Mouse (Mus musculus): ENCODE measurements at regions not wholly inside any gene's neighbourhood (a gene's known extent, or its start where the extent isn't known, plus 50 kb on each side); places are given as distances from the start of the nearest gene placed in this dataset.

DNA sequence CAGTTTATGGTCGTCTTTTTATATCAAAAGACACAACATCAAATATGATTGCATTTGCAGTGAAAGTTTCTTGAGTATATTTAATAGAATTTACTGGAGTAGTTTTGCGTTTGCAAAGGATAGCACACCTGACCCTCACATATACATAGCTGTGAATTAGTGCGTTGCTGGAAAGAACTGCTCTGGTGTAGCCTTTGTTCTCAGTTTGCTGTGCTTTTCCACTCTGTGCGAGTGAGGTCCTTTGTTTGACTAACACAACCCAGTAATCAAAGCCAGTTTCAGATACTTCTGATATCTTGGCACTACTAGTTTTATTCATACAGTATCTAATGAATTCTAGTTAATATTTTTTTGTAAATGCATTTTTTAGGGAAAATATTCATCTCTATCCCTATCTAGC, 84.7 kb downstream of the Trim52 start:
- 66% methylated on average over 4 of the region's 4 CpGs for WGBS
- no peak overlapping the region for H3K4me2 ChIP-seq (ENCODE audit: low read depth)
- no peak overlapping the region for H3K27ac ChIP-seq (ENCODE audit: low read depth, low read length)
- no peak overlapping the region for H3K9ac ChIP-seq (ENCODE audit: low read length)
- no peaks in the 10 kb centered on the region for H3K9me3 ChIP-seq (ENCODE audit: control insufficient read depth, low read length)
- DNase-seq (ENCODE audit: low spot score) (no peak), ATAC-seq (ENCODE audit: insufficient read depth, low FRiP score, low TSS enrichment) (no peak)
- no peaks in the 10 kb centered on the region for H3K4me1 ChIP-seq (ENCODE audit: control insufficient read depth, insufficient read depth, low read length)
- H3K4me3 ChIP-seq (ENCODE audit: low read depth, low read length) = no peak overlapping the region
- no peaks in the 10 kb centered on the region for H3K27me3 ChIP-seq (ENCODE audit: control insufficient read depth, insufficient read depth, low read length)
- no peaks in the 10 kb centered on the region for H3K36me3 ChIP-seq (ENCODE audit: control insufficient read depth, insufficient read depth, low read length)

DNA sequence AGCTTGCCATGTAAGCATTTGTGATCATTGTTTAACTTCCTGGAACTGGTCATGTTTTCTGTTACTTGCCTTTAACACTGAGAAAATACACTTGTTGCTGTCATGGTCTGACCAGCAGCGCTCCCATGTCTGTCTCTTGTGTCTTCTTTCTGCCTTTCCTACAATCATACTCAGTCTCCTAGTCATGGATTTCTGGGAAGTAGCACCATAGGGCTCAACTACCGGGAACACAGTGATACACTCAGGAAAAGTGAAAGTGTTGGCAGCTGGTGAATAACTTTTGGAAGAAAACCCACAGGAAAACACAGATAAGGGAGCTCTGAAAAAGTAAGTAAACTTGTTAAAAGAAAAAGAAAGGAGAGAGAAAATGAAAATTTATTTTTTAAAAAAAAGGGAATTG, 87.6 kb downstream of the Trim52 start:
- DNase-seq (ENCODE audit: low spot score) = no peak
- ATAC-seq (ENCODE audit: insufficient read depth, low FRiP score, low TSS enrichment) = no peak
- WGBS = 84% methylated on average over 2 of the region's 2 CpGs
- H3K27me3 ChIP-seq (ENCODE audit: control insufficient read depth, insufficient read depth, low read length) = no peaks in the 10 kb centered on the region
- H3K9ac ChIP-seq (ENCODE audit: low read length) = no peak overlapping the region
- H3K9me3 ChIP-seq (ENCODE audit: control insufficient read depth, low read length) = no peaks in the 10 kb centered on the region
- H3K27ac ChIP-seq (ENCODE audit: low read depth, low read length) = no peak overlapping the region
- no peaks in the 10 kb centered on the region for H3K36me3 ChIP-seq (ENCODE audit: control insufficient read depth, insufficient read depth, low read length)
- no peak overlapping the region for H3K4me2 ChIP-seq (ENCODE audit: low read depth)
- no peaks in the 10 kb centered on the region for H3K4me1 ChIP-seq (ENCODE audit: control insufficient read depth, insufficient read depth, low read length)
- no peak overlapping the region for H3K4me3 ChIP-seq (ENCODE audit: low read depth, low read length)

DNA sequence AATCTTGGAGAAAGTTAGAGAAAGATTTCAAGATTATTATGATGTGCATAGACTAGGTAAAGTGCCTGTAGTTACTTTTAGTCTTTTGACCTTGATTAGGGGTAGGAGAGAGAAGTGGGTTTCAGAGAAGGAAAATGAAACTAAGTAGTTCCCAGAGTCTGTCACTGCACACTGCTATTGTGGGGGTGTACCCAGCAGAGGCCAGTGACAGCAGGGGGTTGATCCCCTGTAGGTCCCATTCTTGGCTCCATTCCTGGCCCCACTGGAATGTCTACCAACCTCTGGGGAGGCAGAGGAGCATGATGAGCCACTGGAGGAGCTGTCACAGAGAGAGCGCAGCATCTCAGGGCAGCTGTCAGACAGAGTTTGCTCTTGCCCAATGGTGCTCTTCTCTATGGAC, 88.1 kb downstream of the Trim52 start:
- no peak overlapping the region for H3K4me3 ChIP-seq (ENCODE audit: low read depth, low read length)
- H3K9me3 ChIP-seq (ENCODE audit: control insufficient read depth, low read length) = no peaks in the 10 kb centered on the region
- no peak for ATAC-seq (ENCODE audit: insufficient read depth, low FRiP score, low TSS enrichment)
- no peak overlapping the region for H3K27ac ChIP-seq (ENCODE audit: low read depth, low read length)
- WGBS = 81% methylated on average over 1 of the region's 1 CpGs
- no peaks in the 10 kb centered on the region for H3K27me3 ChIP-seq (ENCODE audit: control insufficient read depth, insufficient read depth, low read length)
- no peaks in the 10 kb centered on the region for H3K4me1 ChIP-seq (ENCODE audit: control insufficient read depth, insufficient read depth, low read length)
- DNase-seq (ENCODE audit: low spot score) = no peak
- H3K36me3 ChIP-seq (ENCODE audit: control insufficient read depth, insufficient read depth, low read length) = no peaks in the 10 kb centered on the region
- no peak overlapping the region for H3K4me2 ChIP-seq (ENCODE audit: low read depth)
- no peak overlapping the region for H3K9ac ChIP-seq (ENCODE audit: low read length)

DNA sequence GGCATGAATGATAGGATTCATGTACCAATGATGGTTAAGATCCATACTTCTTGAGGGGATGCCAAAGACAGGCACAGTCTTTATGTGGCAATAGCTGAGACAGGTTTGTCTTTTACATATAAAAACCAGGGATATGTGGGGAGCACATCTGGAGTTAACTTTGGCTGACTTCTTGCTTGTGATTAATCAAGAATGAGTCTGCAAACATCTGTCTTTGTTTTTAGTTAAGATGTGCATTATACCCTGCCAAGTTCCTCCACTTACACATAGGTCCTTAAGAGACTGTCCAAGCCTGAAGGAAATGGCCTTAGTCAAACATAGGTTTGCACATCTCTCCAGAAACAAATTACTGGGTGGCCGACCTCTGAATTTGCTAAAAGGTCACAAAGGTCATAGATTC, 91.8 kb downstream of the Trim52 start:
- Histone ChIP-seq H3K27ac (ENCODE audit: low read depth, low read length) (no peak overlapping the region), H3K4me1 (ENCODE audit: control insufficient read depth, insufficient read depth, low read length) (no peaks in the 10 kb centered on the region), H3K27me3 (ENCODE audit: control insufficient read depth, insufficient read depth, low read length) (no peaks in the 10 kb centered on the region), H3K4me3 (ENCODE audit: low read depth, low read length) (no peak overlapping the region), H3K9me3 (ENCODE audit: control insufficient read depth, low read length) (no peaks in the 10 kb centered on the region), H3K4me2 (ENCODE audit: low read depth) (no peak overlapping the region), H3K9ac (ENCODE audit: low read length) (no peak overlapping the region), H3K36me3 (ENCODE audit: control insufficient read depth, insufficient read depth, low read length) (no peaks in the 10 kb centered on the region)
- no peak for DNase-seq (ENCODE audit: low spot score)
- WGBS = 69% methylated on average over 1 of the region's 1 CpGs
- no peak for ATAC-seq (ENCODE audit: insufficient read depth, low FRiP score, low TSS enrichment)

DNA sequence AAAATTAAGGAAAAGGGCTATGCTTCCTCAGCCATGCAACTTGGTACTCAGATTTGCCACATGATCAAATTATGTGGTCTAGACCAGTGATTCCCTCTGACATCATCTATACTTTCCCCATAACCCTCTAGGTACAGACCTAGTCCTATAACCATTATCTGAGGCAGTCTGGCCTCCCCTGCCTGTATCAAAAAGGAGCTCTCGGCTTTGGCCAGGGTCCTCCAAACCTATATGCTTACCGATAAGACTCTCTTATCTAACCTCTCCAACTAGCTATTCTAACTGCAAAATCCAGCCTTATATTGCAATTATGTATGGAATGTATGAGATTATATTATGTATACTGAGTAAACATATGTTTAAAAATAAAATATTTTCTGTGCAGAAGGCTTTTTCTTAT, 93.1 kb downstream of the Trim52 start:
- no peaks in the 10 kb centered on the region for H3K36me3 ChIP-seq (ENCODE audit: control insufficient read depth, insufficient read depth, low read length)
- H3K27me3 ChIP-seq (ENCODE audit: control insufficient read depth, insufficient read depth, low read length) = no peaks in the 10 kb centered on the region
- H3K9ac ChIP-seq (ENCODE audit: low read length) = no peak overlapping the region
- H3K9me3 ChIP-seq (ENCODE audit: control insufficient read depth, low read length) = no peaks in the 10 kb centered on the region
- no peak overlapping the region for H3K27ac ChIP-seq (ENCODE audit: low read depth, low read length)
- H3K4me3 ChIP-seq (ENCODE audit: low read depth, low read length) = no peak overlapping the region
- H3K4me1 ChIP-seq (ENCODE audit: control insufficient read depth, insufficient read depth, low read length) = no peaks in the 10 kb centered on the region
- WGBS = 90% methylated on average over 2 of the region's 2 CpGs
- DNase-seq (ENCODE audit: low spot score) (no peak), ATAC-seq (ENCODE audit: insufficient read depth, low FRiP score, low TSS enrichment) (no peak)
- H3K4me2 ChIP-seq (ENCODE audit: low read depth) = no peak overlapping the region

GRCm38 (mm10) chr14:106199536-106200319, 93.7 kb downstream of the Trim52 start:
- H3K27me3 ChIP-seq (ENCODE audit: control insufficient read depth, insufficient read depth, low read length) = no peaks in the 10 kb centered on the region
- H3K9ac ChIP-seq (ENCODE audit: low read length) = no peak overlapping the region
- no peaks in the 10 kb centered on the region for H3K4me1 ChIP-seq (ENCODE audit: control insufficient read depth, insufficient read depth, low read length)
- H3K27ac ChIP-seq (ENCODE audit: low read depth, low read length) = no peak overlapping the region
- 83% methylated on average over 1 of the region's 1 CpGs for WGBS
- H3K36me3 ChIP-seq (ENCODE audit: control insufficient read depth, insufficient read depth, low read length) = no peaks in the 10 kb centered on the region
- DNase-seq (ENCODE audit: low spot score) (no peak), ATAC-seq (ENCODE audit: insufficient read depth, low FRiP score, low TSS enrichment) (no peak)
- H3K4me2 ChIP-seq (ENCODE audit: low read depth) = no peak overlapping the region
- no peak overlapping the region for H3K4me3 ChIP-seq (ENCODE audit: low read depth, low read length)
- no peaks in the 10 kb centered on the region for H3K9me3 ChIP-seq (ENCODE audit: control insufficient read depth, low read length)

GRCm38 (mm10) chr14:106211062-106211461, 105.1 kb downstream of the Trim52 start:
- Histone ChIP-seq H3K4me1 (ENCODE audit: control insufficient read depth, insufficient read depth, low read length) (no peaks in the 10 kb centered on the region), H3K27me3 (ENCODE audit: control insufficient read depth, insufficient read depth, low read length) (no peaks in the 10 kb centered on the region), H3K9ac (ENCODE audit: low read length) (no peak overlapping the region), H3K4me3 (ENCODE audit: low read depth, low read length) (no peak overlapping the region), H3K9me3 (ENCODE audit: control insufficient read depth, low read length) (no peaks in the 10 kb centered on the region), H3K4me2 (ENCODE audit: low read depth) (no peak overlapping the region), H3K27ac (ENCODE audit: low read depth, low read length) (no peak overlapping the region), H3K36me3 (ENCODE audit: control insufficient read depth, insufficient read depth, low read length) (no peaks in the 10 kb centered on the region)
- 69% methylated on average over 2 of the region's 2 CpGs for WGBS
- DNase-seq (ENCODE audit: low spot score) = no peak
- ATAC-seq (ENCODE audit: insufficient read depth, low FRiP score, low TSS enrichment) = no peak

DNA sequence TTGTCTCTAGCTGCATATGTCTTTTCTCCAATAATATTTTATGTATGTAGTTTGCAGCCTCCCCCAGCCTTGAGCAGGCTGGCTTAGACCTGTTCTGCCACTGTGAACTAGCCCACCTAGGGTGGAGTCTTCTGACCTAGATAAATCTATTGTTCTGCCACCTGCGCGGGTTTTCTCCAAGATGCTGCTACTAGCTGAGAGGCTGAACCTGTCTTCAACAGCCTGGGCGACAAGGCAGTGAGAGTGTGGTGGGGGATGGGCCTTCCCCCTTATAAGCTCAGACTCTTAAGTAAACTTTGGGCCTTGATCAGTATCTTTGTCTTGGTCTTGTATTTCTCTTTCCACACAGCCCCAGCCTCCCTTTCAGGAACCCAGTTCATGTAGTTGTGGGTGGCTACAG, 111.7 kb downstream of the Trim52 start:
- no peak for DNase-seq (ENCODE audit: low spot score)
- Histone ChIP-seq H3K27me3 (ENCODE audit: control insufficient read depth, insufficient read depth, low read length) (no peaks in the 10 kb centered on the region), H3K4me1 (ENCODE audit: control insufficient read depth, insufficient read depth, low read length) (no peaks in the 10 kb centered on the region), H3K36me3 (ENCODE audit: control insufficient read depth, insufficient read depth, low read length) (no peaks in the 10 kb centered on the region), H3K4me3 (ENCODE audit: low read depth, low read length) (no peak overlapping the region), H3K9me3 (ENCODE audit: control insufficient read depth, low read length) (no peaks in the 10 kb centered on the region), H3K9ac (ENCODE audit: low read length) (no peak overlapping the region), H3K4me2 (ENCODE audit: low read depth) (no peak overlapping the region), H3K27ac (ENCODE audit: low read depth, low read length) (no peak overlapping the region)
- WGBS = 87% methylated on average over 3 of the region's 3 CpGs
- ATAC-seq (ENCODE audit: insufficient read depth, low FRiP score, low TSS enrichment) = no peak

DNA sequence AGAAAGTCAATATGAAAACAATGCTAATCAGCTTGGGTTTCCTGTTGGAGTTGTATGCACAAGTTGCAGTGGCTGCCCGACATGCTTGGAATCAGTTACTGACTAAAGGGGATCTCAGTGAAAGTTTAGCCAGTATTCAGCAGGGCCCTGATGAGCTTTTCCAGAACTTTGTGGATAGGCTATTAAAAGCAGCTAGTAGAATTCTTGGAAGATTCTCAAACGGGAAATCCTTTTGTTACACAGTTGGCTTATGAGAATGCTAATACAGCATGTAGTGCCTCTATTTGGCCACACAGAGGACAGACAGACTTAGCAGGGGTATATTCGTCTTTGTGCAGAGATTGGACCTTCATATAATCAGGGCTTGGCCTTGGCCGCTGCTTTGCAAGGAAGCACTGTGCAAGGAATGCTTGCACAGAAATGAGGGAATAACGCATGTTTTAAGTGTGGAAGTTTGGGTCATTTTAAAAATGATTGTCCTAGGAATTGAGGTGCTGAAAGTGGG, 113.3 kb downstream of the Trim52 start:
- whole genome bisulfite sequencing = 90% methylated on average over 5 of the region's 5 CpGs
- Histone ChIP-seq H3K4me2 (ENCODE audit: low read depth) (no peak overlapping the region), H3K36me3 (ENCODE audit: control insufficient read depth, insufficient read depth, low read length) (no peaks in the 10 kb centered on the region), H3K4me3 (ENCODE audit: low read depth, low read length) (no peak overlapping the region), H3K9ac (ENCODE audit: low read length) (no peak overlapping the region), H3K4me1 (ENCODE audit: control insufficient read depth, insufficient read depth, low read length) (no peaks in the 10 kb centered on the region), H3K27ac (ENCODE audit: low read depth, low read length) (no peak overlapping the region), H3K9me3 (ENCODE audit: control insufficient read depth, low read length) (no peaks in the 10 kb centered on the region), H3K27me3 (ENCODE audit: control insufficient read depth, insufficient read depth, low read length) (no peaks in the 10 kb centered on the region)
- DNase-seq (ENCODE audit: low spot score) = no peak
- ATAC-seq (ENCODE audit: insufficient read depth, low FRiP score, low TSS enrichment) = no peak
